Mouse (Mus musculus): ENCODE data around the gene Rapgef1. TPM values are rescaled to one million over a fixed set of nuclear protein-coding genes. Genes with fewer than 3 reads are reported as not detected.

Rapgef1 gene
- 10 to 100 TPM; 97.6 to 98.6 TPM for total RNA-seq (2021)

- intact Hi-C loops (cut with DNase I) = loop anchor here (1.0 kb wide), 2 partner anchors 32 to 51 kb away; no protein-coding TSS in a partner anchor
- DNase-seq = peak; percentile 97 to 98
These were observed at the start of gene Rapgef1 for GRCm38 (mm10) chr2:29619484-29620300. Rapgef1 (plus strand) TSS chr2:29619720.

DNA sequence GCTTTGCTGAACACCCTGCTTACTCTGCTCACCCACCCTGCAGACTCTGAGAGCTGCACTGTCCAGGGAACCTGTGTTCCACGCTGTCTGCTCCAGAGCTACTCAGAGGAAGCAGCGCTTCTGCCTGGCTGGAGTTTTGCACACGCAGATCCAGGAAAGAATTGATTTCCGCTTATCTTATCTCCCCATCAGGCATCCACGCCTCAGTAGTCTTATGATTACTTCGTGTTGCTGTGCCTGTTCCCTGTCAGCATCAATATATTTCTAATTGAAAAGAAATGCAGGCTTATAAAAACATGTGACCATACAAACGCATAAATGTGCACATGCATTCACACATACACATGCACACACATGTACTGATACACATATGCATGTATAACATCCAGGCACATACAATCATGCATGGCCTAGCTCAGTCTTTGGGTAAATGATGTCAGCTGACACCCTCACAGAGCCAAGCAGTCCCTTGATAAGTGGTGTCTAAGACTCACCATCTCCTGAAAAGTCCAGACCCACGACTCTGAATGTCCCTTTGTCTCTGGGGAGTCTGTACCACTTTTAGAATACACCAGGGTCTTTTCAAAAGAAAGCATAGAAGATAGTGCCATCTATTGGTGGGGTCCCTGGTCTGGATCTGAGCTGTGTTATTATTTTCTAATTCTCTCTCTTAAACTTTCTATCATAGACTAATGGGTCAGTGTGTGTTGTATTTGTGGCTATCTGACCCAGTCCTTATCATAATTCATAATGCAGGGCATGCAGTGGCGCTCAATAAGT lies 47.4 kb upstream of the Rapgef1 start:
- intact Hi-C loops (cut with DNase I) = no loop called here
- no peak for DNase-seq

- intact Hi-C loops (cut with DNase I) = no loop called here
- no peak for DNase-seq
These were observed 46.6 kb upstream of the Rapgef1 start for GRCm38 (mm10) chr2:29572811-29573427.

DNA sequence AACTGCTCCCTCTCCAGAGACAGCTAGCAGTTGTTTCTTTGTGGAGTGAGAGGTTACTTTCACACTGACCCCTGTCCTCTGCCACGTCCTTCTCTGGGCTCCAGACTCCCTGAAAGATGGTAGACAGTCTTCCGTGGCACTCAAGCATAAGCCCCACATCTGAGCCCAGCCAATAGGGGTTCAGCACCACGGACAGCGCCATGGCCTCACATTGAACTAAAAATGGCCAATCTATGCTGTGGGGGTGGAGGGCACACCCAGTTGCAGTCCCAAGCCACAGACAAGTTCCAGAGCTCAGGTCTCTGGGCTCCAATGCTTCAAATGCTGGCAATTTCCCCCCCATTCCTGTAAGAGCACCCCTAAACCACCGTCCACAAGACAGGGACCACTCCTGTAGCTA lies 45.9 kb upstream of the Rapgef1 start:
- intact Hi-C loops (cut with DNase I) = no loop called here
- DNase-seq = peak; percentile 39 to 64

DNA sequence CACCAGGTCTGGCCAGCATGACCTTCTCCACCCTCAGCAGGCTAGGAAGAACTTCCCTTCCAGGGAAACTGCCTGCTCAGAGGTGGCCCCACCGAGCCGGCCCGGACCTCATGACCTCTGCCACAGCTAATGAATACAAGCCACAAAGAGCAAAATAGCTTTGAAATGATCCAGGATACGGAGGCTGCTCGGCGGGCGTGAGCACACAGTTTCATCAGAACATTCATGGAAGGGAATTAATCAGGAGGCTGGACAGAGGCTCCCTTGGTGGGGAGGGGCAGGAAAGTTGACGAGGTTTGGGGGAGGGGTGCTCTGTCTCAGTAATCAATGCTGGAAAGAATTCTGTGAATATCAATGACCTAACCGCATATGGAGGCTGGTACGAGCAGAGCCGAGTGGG lies 45.3 kb upstream of the Rapgef1 start:
- intact Hi-C loops (cut with DNase I) = no loop called here
- no peak for DNase-seq

DNA sequence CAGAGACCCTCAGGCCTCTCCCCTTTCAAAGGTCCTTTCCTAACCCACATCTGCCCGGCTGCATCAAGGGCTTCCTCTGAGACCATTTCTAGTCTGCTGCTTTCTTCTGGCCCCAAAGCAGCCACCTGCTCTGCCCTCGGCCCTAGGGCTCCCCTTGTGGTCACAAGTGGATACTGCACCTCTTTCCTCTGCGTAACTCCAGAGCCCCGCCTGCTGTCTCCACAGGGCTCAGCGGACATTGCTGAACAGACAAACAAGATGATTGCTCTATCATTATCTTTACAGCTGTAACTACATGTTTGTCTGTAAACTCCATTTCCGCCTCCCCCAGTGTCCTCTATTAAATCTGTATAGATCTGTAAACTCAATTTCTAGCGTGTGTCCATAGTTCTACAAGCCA lies 37.1 kb upstream of the Rapgef1 start:
- peak; percentile 72 to 76 for DNase-seq

DNA sequence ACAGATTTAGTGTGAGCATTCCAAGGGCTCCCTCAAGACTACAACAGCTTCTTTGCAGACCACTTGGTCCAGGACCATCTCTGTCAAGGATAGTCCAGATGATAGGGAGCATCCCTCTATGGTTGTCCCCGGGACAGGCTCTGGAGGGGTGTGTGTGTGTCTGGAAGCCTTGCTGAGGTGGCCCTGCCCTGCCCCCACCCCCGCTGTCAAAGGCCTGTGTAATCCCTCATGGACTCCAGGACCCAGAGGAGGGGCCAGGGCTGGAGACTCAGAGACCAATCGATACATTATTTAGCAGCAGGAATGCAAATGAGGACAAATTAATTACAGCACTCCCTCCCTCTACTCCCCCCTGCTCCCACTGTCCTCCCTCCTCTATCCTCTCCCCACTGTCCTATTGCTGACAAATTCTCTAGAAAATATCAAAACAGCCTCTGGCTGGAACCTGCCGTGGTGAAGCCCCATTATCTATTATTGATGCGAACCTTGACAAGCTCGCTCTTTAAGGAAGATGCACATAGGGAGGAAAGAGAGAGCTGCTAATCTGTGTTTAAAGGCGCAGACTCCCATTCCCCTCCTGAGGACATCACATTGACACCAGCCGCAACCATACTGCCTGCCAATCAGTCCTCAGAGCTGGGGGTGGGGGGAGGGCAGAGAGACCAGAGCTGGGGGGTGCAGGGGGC lies 33.4 kb upstream of the Rapgef1 start:
- intact Hi-C loops (cut with DNase I) = no loop called here
- no peak for DNase-seq

More for the DNA sequence above, 37.1 kb upstream of the Rapgef1 start:
- intact Hi-C loops (cut with DNase I) = loop anchor here (5.0 kb wide), 1 partner anchor 365 kb away; no protein-coding TSS in a partner anchor

GRCm38 (mm10) chr2:29588006-29588405 lies 31.5 kb upstream of the Rapgef1 start:
- DNase-seq = peak in 1 of 2 experiments; percentile 10
- intact Hi-C loops (cut with DNase I) = no loop called here

- DNase-seq = no peak
- intact Hi-C loops (cut with DNase I) = no loop called here
These were observed 30.3 kb upstream of the Rapgef1 start for GRCm38 (mm10) chr2:29589266-29589665.

DNA sequence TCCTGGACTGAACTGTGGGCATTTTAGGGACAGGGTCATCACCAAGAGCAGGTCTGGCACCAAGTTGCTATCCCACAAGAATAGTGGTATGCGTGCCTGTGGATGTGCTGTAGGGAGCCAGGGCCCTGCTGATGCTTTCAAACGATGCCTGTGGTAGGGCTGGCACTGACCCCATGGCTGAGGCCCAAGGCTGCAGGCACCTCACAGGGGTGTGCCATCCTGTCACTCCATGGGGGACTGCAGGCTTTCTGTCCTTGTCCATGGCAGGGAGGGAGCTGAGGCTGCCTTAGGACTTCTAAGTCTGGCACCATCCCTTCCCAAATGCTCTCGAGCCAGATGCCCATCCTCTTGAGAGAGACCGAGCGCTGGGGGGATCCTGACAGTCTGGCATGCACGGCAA lies 27.9 kb upstream of the Rapgef1 start:
- DNase-seq = no peak
- intact Hi-C loops (cut with DNase I) = no loop called here

GRCm38 (mm10) chr2:29592537-29592936 lies 27.0 kb upstream of the Rapgef1 start:
- intact Hi-C loops (cut with DNase I) = no loop called here
- DNase-seq = no peak

GRCm38 (mm10) chr2:29603930-29604329 lies 15.6 kb upstream of the Rapgef1 start:
- DNase-seq = peak; percentile 83 to 87

DNA sequence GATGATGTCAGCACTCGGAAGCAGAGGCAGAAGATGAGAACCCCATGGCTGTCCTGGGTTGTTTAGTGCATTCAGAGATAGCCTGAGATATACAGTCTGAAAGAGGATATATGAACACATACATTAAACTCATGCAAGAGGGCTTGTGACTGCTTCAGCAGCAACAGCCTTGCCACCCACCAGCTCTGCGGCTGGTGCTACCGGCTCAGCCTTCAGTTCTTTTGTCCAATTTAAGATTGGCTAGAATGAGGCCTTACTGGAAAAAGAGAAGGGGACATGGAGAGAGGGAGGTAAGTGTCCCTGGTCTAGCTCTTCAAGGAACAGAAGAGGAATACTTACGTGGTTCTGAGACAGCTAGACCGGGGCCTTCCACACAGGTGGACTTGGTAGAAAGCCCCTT lies 13.9 kb upstream of the Rapgef1 start:
- intact Hi-C loops (cut with DNase I) = loop anchor here (2.0 to 10.0 kb wide), 2 partner anchors 405 to 681 kb away; no protein-coding TSS in a partner anchor

More at GRCm38 (mm10) chr2:29603930-29604329, 15.6 kb upstream of the Rapgef1 start:
- intact Hi-C loops (cut with DNase I) = loop anchor here (2.0 to 10.0 kb wide), 4 partner anchors 387 to 847 kb away; no protein-coding TSS in a partner anchor

DNA sequence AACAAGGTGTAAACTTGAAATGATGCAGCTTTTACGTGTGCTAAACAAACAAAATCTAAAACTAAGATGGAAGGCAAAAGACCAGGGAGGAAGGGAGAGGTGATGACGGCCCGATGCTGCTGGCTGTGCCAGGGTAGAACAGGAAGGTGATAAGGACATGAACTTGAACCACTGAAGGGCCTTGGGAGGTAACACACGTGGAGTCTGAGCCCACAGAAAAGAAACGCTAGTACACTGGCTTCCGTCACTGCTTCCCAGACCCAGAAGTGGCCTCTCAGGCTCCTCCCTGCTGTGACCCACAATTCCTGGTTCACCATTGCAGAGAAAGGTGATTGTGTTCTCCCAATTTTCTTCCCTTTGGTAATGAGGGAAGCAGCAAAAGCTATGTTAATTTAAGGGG lies 13.1 kb upstream of the Rapgef1 start:
- intact Hi-C loops (cut with DNase I) = loop anchor here (10.0 kb wide), 1 partner anchor 682 kb away; no protein-coding TSS in a partner anchor
- DNase-seq = no peak

More for the DNA sequence above, 13.9 kb upstream of the Rapgef1 start:
- no peak for DNase-seq

- no peak for DNase-seq
- intact Hi-C loops (cut with DNase I) = no loop called here
These were observed 2.2 kb upstream of the Rapgef1 start for GRCm38 (mm10) chr2:29617341-29617740.

DNA sequence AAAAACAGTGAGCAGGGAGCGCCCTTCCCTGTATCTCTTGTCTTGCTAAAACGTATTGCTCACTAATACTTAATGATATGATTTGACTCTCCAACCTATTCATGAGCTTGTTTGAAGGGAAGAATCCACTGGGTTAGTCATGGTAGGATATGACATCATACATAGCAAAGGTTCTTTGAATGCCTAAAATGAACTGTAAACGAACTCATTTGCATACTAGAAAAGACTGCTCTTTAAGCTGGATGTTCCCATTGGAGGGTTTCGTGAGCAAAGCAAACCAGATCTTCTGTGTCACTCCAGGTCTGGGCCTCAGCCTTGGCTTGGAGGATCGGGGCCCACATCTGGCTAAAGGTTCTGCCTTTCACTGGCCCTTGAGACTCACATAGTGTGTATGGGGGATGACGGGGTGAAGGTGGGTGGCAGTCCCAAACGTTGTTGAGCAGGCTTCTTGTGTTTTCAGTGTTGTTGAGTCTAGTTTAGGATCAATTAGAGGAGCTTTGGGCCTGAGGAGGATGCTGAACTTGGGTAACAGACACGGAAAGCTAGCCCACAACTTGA lies 515 bp upstream of the Rapgef1 start:
- intact Hi-C loops (cut with DNase I) = loop anchor here (1.0 kb wide), 2 partner anchors 32 to 51 kb away; no protein-coding TSS in a partner anchor
- DNase-seq = no peak

DNA sequence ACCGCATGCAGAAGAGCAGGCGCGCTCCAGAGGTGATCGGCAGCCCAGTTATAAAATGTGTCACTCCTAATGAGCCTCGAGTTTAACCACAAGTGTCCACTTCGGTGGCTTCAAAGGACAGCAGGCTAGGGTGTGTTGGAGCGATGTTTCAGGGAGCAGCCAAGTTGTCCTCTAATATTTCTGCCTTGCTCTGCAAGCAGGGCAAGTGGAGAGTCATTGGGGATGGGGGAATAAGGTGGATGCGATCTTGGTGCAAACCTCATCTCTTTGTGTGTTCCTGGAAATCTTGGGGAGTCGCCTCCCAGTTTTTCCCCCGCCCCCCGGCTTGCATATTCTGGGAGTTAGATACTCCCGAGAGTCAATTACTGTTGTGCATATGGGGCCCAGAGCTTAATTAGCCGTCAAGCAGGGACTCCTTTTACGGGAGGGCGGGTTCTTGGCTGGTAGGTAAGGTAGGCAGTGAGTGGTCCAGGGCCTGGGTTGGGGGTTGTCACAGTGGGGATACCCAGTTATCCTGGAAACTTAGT lies 844 bp downstream of the Rapgef1 start:
- intact Hi-C loops (cut with DNase I) = no loop called here

GRCm38 (mm10) chr2:29621163-29621562 lies 1.6 kb downstream of the Rapgef1 start:
- DNase-seq = peak in 1 of 2 experiments; percentile 43
- intact Hi-C loops (cut with DNase I) = no loop called here

More for the DNA sequence above, 844 bp downstream of the Rapgef1 start:
- DNase-seq = peak in 1 of 2 experiments; percentile 39

- intact Hi-C loops (cut with DNase I) = no loop called here
- DNase-seq = no peak
These were observed 2.1 kb downstream of the Rapgef1 start for GRCm38 (mm10) chr2:29621636-29622035.

Data from heart, postnatal 36 days (tissue).